Mouse (Mus musculus) olfactory bulb, adult 2 months (tissue): ENCODE results near the gene Sec14l1. TPM values are rescaled to one million over a fixed set of nuclear protein-coding genes. Genes with fewer than 3 reads are reported as not detected.
"Not testable (repeated sequence)": the region's sequence is repeated elsewhere in the genome, so short reads cannot be mapped to it uniquely, and the experiment has no call there.

Experiments
- H3K27ac ChIP-seq: fragments of 200-500 bp; 2 replicates; pipeline ENCODE4 v1.5.1; 2012; ENCODE audit warnings: low read depth, low read length; ENCODE audit not compliant: insufficient read depth
- H3K4me1 ChIP-seq: fragments of 200-500 bp; 2 replicates; pipeline ENCODE4 v1.6.1; 2012; ENCODE audit warnings: low read length; ENCODE audit not compliant: control insufficient read depth, insufficient read depth
- H3K4me3 ChIP-seq: fragments of 200-500 bp; 2 replicates; pipeline ENCODE4 v1.5.1; 2012; ENCODE audit warnings: mild to moderate bottlenecking, low read depth, low read length, moderate library complexity; ENCODE audit not compliant: insufficient read depth
- CTCF ChIP-seq: fragments of 200-500 bp; IDR thresholded peaks from 2 replicates; pipeline ENCODE4 v1.5.1; 2012; ENCODE audit warnings: low read depth, mild to moderate bottlenecking, low read length, moderate library complexity; ENCODE audit not compliant: insufficient read depth
- POLR2A ChIP-seq: fragments of 200-500 bp; IDR thresholded peaks from 2 replicates; pipeline ENCODE4 v1.6.1; 2012; ENCODE audit warnings: mild to moderate bottlenecking, low read depth, low read length, moderate library complexity; ENCODE audit not compliant: insufficient read depth
- WGBS: fragments of 180-500 bp; shearing (Covaris S2); methylation state at CpG from one replicate; pipeline ENCODE4 v1.1.7; 2018; 5-methylcytosine and 5-hydroxymethylcytosine counted together
- polyA plus RNA-seq: library from polyadenylated mRNA; stranded (reverse); fragments of >200 nt; gene quantifications from 2 replicates; pipeline ENCODE4 v1.2.4, GENCODE M21; 2012; ENCODE audit warnings: low replicate concordance; ENCODE audit not compliant: missing spikeins, insufficient read depth, insufficient read length

The Sec14l1 gene
- polyA plus RNA-seq, 1 experiment, result not detected

- Histone ChIP-seq H3K4me3 (peak overlapping the region; percentile 91), H3K4me1 (peaks cover 41% of the 10 kb centered on the region), H3K27ac (0 out of 2 replicates have a peak overlapping the region, but pooled peaks have one; percentile 94)
- 5% methylated on average over 8 of the region's 8 CpGs for WGBS
- no peak for TF ChIP-seq POLR2A
- no peak for TF ChIP-seq CTCF
Measured at GRCm38 (mm10) chr11:117077227-117077626, 37.7 kb upstream of the Sec14l1 start.

GRCm38 (mm10) chr11:117077902-117078301 lies 37.1 kb upstream of the Sec14l1 start:
- H3K4me3 ChIP-seq, result no peak overlapping the region
- H3K4me1 ChIP-seq, result peaks cover 45% of the 10 kb centered on the region
- no peak for TF ChIP-seq POLR2A
- TF ChIP-seq CTCF, result no peak
- 80% methylated on average over 8 of the region's 8 CpGs for WGBS
- H3K27ac ChIP-seq, result no peak overlapping the region

- Histone ChIP-seq H3K27ac (no peak overlapping the region), H3K4me3 (no peak overlapping the region), H3K4me1 (peaks cover 45% of the 10 kb centered on the region)
- TF ChIP-seq POLR2A, result no peak
- no peak for TF ChIP-seq CTCF
- WGBS, result 93% methylated on average over 12 of the region's 12 CpGs
Measured at GRCm38 (mm10) chr11:117078637-117079240, 36.2 kb upstream of the Sec14l1 start.

GRCm38 (mm10) chr11:117079651-117080190 lies 35.2 kb upstream of the Sec14l1 start:
- Histone ChIP-seq H3K27ac (no peak overlapping the region), H3K4me1 (peaks cover 45% of the 10 kb centered on the region), H3K4me3 (no peak overlapping the region)
- WGBS, result 89% methylated on average over 17 of the region's 17 CpGs
- no peak for TF ChIP-seq CTCF
- no peak for TF ChIP-seq POLR2A

- 57% methylated on average over 11 of the region's 11 CpGs for WGBS
- H3K27ac ChIP-seq, result peak overlapping the region; percentile 66; the same call in 1 of the 2 replicates
- H3K4me1 ChIP-seq, result peaks cover 45% of the 10 kb centered on the region
- H3K4me3 ChIP-seq, result no peak overlapping the region
- no peak for TF ChIP-seq CTCF
- TF ChIP-seq POLR2A, result no peak
Measured at GRCm38 (mm10) chr11:117080209-117080608, 34.8 kb upstream of the Sec14l1 start.

- peaks cover 38% of the 10 kb centered on the region for H3K4me1 ChIP-seq
- H3K4me3 ChIP-seq, result no peak overlapping the region
- H3K27ac ChIP-seq, result peak overlapping the region; percentile 66
- TF ChIP-seq CTCF (no peak), POLR2A (no peak)
- 21% methylated on average over 16 of the region's 16 CpGs for WGBS
Measured at GRCm38 (mm10) chr11:117081165-117082064, 33.6 kb upstream of the Sec14l1 start.

GRCm38 (mm10) chr11:117082353-117082934 lies 32.5 kb upstream of the Sec14l1 start:
- H3K4me1 ChIP-seq, result peaks cover 35% of the 10 kb centered on the region
- 84% methylated on average over 11 of the region's 11 CpGs for WGBS
- H3K4me3 ChIP-seq, result no peak overlapping the region
- TF ChIP-seq CTCF (no peak), POLR2A (no peak)
- H3K27ac ChIP-seq, result peak overlapping the region; percentile 2; the same call in 1 of the 2 replicates

GRCm38 (mm10) chr11:117083052-117083881 lies 31.7 kb upstream of the Sec14l1 start:
- 86% methylated on average over 19 of the region's 19 CpGs for WGBS
- Histone ChIP-seq H3K27ac (no peak overlapping the region), H3K4me3 (no peak overlapping the region), H3K4me1 (peaks cover 29% of the 10 kb centered on the region)
- TF ChIP-seq POLR2A (no peak), CTCF (no peak)

- not testable (repeated sequence) for H3K4me3 ChIP-seq, H3K27ac ChIP-seq
- WGBS, result 87% methylated on average over 3 of the region's 3 CpGs
- H3K4me1 ChIP-seq, result peaks cover 29% of the 10 kb centered on the region
Measured at GRCm38 (mm10) chr11:117083882-117084260, 31.1 kb upstream of the Sec14l1 start.
